Mouse (Mus musculus) ovary, adult 18-20 months (tissue): Measurements from ENCODE around the gene Bbs1.
"Not testable (repeated sequence)": the region's sequence is repeated elsewhere in the genome, so short reads cannot be mapped to it uniquely, and the experiment has no call there.

Experiments
- DNase-seq: peaks from one replicate; pipeline ENCODE4 v3.0.0; 2022; ENCODE audit warnings: low spot score, mixed read lengths

Gene Bbs1

GRCm38 (mm10) chr19:4883961-4884360 is 22.5 kb downstream of the Bbs1 start:
- DNase-seq: no peak

- no peak for DNase-seq
Measured at GRCm38 (mm10) chr19:4879324-4879703, 27.1 kb downstream of the Bbs1 start.

DNA sequence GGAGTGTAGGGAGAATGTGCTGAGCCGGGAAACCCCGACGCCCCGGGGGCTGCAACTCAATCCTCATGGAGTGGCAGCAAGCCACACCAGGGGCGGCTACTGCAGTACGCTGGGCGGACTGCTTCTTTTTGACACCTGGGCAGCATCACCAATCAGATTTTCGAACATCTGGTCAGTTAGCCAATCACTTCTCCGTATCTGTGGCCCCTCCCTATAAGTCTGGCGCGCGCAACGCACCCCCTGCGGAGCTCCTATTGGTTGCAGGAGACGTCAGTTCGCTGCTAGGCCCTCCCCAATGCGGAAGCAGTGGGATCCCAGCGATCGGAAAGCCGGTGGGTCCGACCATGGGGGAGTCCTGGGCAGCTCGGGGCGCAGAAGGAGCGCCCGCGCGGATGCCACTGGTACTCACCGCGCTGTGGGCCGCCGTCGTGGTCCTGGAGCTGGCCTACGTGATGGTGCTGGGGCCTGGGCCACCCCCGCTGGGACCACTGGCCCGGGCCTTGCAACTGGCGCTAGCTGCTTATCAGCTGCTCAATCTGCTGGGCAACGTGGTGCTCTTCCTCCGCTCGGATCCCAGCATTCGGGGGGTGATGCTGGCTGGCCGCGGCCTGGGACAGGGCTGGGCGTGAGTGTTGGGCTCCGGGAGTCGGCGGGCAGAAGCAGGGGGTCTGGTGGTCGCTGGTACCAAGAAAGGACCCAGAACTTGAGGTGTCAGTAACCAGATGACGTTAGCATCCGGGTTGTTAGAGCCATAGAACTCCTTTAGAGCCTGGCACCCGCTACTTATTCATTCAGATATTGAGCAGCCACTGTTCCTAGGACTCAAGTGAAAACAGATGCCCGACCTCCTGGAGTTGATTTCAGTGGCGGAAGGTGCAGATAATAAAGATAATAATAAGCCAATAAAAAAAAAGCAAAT is 27.8 kb downstream of the Bbs1 start, which contains the start of gene Zdhhc24:
Zdhhc24 (plus strand) TSS at position 264 of the 919 bp plus-strand sequence.
- peak; percentile 91 for DNase-seq

GRCm38 (mm10) chr19:4877785-4878184 is 28.6 kb downstream of the Bbs1 start, which contains the start of gene Actn3:
Actn3 (minus strand) TSS chr19:4877909.
- DNase-seq: peak; percentile 54

DNA sequence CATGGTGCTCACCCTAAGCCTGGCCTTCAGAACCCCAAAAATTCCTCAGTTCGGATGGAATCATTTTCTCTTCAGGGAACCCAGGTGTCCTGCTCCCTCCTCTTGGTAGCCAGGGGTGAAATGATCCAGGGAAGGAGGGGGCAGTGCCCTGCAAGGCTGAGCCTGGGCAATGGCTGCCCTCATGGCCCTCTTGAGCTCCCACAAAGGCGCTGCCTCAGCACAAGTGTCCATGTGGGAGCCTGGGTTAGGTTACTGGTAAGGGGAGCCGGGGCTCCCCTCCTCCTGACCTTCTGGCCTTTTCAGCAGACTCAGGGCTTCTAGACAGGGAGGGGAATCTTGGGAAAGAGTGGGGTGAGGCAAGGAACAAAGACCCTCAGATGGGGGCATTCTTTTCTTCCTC is 29.7 kb downstream of the Bbs1 start:
- no peak for DNase-seq

GRCm38 (mm10) chr19:4876241-4876640 is 30.2 kb downstream of the Bbs1 start:
- no peak for DNase-seq

GRCm38 (mm10) chr19:4874613-4875012 is 31.8 kb downstream of the Bbs1 start:
- DNase-seq: not testable (repeated sequence)

- DNase-seq: no peak
Measured at GRCm38 (mm10) chr19:4865147-4865546, 41.3 kb downstream of the Bbs1 start.

GRCm38 (mm10) chr19:4863048-4863447 is 43.4 kb downstream of the Bbs1 start:
- no peak for DNase-seq

- DNase-seq: no peak
Measured at GRCm38 (mm10) chr19:4859081-4859480, 47.3 kb downstream of the Bbs1 start.

DNA sequence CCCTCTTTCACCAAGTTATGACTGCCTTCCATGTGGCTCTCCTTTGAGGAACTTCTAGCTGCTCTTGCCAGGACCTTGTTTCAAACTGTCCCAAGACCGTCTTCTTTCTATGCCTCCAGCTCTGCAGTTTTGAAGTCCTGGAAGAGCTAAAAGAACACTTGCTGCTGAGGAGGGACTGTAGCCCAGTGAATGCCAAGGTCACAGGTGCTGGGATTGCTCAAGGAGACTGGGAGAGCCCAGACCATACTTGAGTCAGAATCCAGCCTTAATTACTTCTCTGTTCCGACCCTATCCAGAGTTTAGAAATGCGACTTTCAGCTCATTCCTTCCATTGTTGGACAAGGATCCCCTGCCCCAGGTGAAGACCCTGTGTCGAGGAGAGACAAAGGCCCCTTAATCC is 50.5 kb downstream of the Bbs1 start:
- no peak for DNase-seq

- DNase-seq: no peak
Measured at GRCm38 (mm10) chr19:4855470-4855820, 51.0 kb downstream of the Bbs1 start.

DNA sequence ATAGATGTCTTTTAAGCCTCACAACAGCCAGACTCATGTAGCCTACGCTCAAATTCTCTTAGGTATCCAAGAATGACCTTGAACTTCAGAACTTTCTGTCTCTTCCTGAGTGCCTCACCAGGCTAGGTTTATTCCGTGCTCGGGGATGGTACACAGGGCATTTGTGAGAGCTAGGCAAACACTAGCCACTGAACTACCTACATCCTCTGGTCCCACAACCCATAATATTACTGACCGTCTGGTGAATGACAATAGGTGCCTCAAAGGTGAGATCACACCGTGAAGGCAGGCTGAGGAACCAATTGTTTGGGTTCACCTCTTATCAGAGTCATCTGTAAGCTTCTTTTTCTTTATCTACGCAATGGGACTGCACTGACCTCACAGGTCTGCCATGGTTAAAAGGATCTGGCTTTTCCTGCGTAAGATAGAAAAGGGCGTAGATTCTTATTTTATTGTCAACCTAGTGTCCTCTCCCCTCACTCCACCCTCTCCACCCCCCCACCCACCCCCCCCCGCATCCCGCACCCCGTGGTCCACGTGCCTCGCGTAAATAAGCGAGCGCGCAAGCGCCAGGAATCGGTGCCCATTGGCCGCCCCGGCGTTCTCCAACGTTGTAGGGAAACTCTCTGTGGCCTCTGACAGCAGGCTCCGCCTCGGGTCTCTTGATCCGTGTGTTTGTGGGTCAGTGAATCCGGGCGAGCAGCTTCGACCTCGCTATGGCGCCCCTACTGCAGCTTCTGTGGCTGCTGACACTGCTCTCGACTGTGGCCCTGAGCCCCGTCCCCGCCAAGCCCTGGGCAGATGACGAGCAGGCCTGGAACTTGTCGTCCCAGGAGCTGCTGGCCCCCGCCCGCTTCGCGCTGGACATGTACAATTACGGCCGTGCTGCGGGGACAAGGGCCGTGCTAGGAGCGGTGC is 51.6 kb downstream of the Bbs1 start, which contains the start of gene Ctsf:
Ctsf (plus strand) TSS at position 579 of the 918 bp plus-strand sequence.
- peak; percentile 88 for DNase-seq

- DNase-seq: no peak
Measured at GRCm38 (mm10) chr19:4850281-4850680, 56.1 kb downstream of the Bbs1 start.

GRCm38 (mm10) chr19:4849800-4850199 is 56.6 kb downstream of the Bbs1 start:
- no peak for DNase-seq

- DNase-seq: no peak
Measured at GRCm38 (mm10) chr19:4847490-4847889, 58.9 kb downstream of the Bbs1 start.

DNA sequence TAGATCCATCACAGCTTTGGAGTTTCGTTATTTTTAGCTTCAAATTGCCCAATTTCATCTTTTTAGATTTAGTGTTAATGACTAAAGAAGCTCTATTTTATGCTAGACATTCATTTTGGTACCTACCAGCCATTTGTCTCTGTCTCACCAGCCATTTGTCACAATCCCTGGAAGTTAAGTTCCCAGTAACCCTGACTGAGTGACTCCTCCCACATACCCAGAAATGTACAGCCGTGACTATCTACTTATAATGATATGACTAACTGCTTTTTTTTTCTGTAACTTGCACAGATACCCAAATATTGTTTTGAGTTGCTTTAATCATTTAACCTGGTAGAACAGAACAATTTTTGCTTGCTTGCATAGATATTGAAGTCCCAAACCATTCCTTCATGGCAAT is 60.6 kb downstream of the Bbs1 start:
- no peak for DNase-seq

GRCm38 (mm10) chr19:4842611-4843010 is 63.8 kb downstream of the Bbs1 start:
- DNase-seq: no peak

DNA sequence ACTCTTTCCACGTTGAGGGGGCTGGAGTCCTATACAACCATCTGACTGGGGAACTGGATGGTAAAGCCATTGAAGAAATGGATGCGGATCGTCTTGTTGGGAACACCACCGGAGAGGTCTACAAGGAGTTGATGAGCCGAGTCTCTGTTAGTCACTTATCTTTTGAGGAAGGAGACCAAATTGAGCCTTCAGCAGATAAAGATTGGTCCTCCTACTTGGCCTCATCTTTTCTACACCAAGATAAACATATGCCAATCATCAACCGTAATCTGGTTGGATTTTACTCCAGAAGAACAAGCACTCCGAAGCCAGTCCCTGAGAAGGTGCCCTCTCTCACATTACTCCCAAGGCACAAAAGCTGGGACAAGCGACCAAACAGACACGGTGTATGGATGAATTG is 65.6 kb downstream of the Bbs1 start:
- no peak for DNase-seq

DNA sequence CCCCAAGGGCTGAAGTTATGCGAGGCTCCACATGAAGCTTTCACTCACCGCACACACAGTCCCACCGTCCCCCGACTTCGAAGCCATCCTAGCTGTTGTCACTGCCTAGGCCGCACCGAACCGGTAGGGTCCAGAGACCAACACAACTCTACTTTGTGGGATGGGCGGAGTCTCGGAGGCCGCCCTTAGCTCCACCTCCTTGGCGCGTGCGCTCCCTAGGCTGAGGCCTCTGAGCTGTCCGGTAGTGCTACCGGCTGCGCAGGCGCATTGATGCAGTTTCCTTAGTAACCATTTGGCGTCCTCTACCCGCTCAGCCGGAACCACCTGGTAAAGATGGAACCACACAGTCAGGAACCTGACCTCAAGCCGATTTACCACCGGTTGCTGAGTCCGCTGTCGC is 67.3 kb downstream of the Bbs1 start, which contains the start of the genes Ccs and Ccdc87:
Ccs (minus strand) TSS at position 184 of the 400 bp plus-strand sequence.
Ccdc87 (plus strand) TSS at position 218 of the 400 bp plus-strand sequence.
- DNase-seq: peak; percentile 95

DNA sequence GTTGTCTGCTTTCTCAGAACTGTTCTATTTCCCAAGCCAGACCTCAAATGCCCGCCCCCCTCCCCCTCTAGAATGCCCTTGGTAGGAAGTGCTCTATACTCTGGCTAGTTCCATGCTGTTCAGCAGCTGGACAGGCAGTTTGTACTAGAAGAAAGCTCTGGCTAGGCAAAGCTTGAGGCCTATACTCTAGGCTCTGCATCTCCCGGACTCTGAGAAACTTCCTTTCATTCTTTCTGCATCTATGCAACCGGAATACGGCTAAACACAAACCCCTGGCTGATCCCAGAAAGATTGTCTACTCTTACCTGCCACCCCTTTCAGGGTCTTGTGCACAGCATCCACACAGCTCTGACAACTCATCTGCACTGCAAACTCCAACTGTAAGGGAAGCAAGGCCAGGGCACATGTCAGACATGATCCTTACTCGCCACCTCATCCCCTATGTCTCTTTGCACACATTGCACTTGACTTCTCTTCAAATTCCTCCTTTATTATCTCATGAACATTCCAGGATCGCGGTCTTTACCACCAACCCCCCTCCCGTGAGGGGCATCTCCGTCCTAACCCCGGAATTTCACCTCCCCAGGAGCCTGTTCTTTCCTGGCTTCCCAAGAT is 67.8 kb downstream of the Bbs1 start:
- no peak for DNase-seq

- DNase-seq: no peak
Measured at GRCm38 (mm10) chr19:4837049-4837448, 69.4 kb downstream of the Bbs1 start.
